Mouse (Mus musculus) brain, embryonic 14.5 days (tissue): ENCODE measurements around the gene Zfr2. TPM values are rescaled to one million over a fixed set of nuclear protein-coding genes. Genes with fewer than 3 reads are reported as not detected.

Source experiments
- DNase-seq: peaks from one replicate; pipeline ENCODE4 v3.0.0-alpha.2; 2011; ENCODE audit warnings: low read depth
- CTCF ChIP-seq: fragments of 200-500 bp; IDR thresholded peaks from 2 replicates; pipeline ENCODE4 v1.5.1; 2012; ENCODE audit warnings: inconsistent platforms, mild to moderate bottlenecking, moderate library complexity, borderline replicate concordance; ENCODE audit not compliant: insufficient read depth, insufficient read length; ENCODE audit errors: extremely low read depth
- POLR2A ChIP-seq: fragments of 200-500 bp; IDR thresholded peaks from 2 replicates; pipeline ENCODE4 v1.6.1; 2012; ENCODE audit warnings: mild to moderate bottlenecking, inconsistent platforms, borderline replicate concordance; ENCODE audit not compliant: poor library complexity, insufficient read depth, insufficient read length, severe bottlenecking; ENCODE audit errors: extremely low read depth
- polyA plus RNA-seq: library from polyadenylated mRNA; depleted of rRNA; stranded (reverse); fragments of >200 nt; gene quantifications from 2 replicates; pipeline ENCODE4 v1.2.3, GENCODE M21; 2012

Gene Zfr2
- polyA plus RNA-seq, 1 experiment = 59.8 TPM

DNA sequence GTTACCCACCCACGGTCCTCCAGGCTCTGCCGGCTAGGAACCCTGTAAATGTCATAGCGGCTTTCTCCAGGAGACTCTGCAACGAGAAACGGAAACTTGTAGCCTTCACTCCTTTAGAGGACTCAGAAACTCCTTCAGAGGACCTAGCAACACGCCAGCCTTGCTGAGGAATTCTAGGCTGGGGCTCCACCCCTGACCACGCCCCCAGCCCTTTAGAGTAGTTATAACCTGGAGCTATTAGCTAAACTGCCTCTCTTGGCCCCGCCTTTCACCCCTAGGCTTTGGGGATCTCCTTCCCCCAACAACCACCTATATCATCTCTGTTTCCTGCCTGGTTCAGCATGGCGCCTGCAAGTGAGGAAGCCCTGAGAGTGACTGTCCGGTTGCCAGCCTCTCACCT, 46.5 kb downstream of the Zfr2 start:
- TF ChIP-seq POLR2A (no peak), CTCF (no peak)

DNA sequence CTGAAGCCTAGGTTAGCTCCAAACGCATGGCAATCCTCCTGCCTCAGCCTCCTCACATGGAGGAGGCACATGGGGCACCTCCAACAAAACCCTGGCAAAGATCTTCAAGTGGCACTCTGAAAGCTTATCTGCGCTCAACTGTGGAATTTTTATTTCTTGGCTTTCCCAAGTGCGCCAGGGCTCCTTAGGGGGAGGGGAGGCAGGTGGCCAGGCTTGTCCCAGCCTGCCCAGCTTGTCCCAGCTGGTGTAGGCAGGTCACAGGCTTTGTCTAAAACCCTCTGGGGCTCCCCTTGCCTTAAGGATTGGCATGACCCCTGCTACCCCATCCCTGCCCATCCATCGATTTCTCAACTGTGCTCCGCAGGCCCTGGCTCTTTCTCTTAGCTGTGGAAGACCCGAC, 51.2 kb downstream of the Zfr2 start:
- TF ChIP-seq POLR2A = no peak
- no peak for TF ChIP-seq CTCF
- DNase-seq = no peak

More for the DNA sequence above, 46.5 kb downstream of the Zfr2 start:
- no peak for DNase-seq

DNA sequence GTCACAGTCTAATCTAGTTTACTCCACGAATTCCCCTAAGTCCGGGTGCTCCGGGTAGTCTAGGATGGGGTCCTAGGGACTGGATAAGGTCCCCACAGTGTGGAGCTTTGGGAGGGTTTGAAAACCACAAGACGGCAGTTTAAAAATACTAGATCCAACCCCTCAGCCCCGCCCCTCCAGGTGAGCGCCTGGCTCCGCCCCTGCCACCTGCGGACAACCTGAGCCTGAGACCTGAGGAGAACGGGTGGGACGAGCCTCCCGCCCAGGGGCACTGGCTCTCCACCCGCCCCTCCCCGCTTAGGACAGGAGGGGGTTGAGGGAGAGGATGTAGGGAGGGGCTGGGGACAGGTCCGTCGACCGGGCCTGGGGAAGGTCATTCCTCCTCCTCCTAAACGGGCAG, 51.8 kb downstream of the Zfr2 start:
- TF ChIP-seq POLR2A (no peak), CTCF (no peak)
- no peak for DNase-seq

DNA sequence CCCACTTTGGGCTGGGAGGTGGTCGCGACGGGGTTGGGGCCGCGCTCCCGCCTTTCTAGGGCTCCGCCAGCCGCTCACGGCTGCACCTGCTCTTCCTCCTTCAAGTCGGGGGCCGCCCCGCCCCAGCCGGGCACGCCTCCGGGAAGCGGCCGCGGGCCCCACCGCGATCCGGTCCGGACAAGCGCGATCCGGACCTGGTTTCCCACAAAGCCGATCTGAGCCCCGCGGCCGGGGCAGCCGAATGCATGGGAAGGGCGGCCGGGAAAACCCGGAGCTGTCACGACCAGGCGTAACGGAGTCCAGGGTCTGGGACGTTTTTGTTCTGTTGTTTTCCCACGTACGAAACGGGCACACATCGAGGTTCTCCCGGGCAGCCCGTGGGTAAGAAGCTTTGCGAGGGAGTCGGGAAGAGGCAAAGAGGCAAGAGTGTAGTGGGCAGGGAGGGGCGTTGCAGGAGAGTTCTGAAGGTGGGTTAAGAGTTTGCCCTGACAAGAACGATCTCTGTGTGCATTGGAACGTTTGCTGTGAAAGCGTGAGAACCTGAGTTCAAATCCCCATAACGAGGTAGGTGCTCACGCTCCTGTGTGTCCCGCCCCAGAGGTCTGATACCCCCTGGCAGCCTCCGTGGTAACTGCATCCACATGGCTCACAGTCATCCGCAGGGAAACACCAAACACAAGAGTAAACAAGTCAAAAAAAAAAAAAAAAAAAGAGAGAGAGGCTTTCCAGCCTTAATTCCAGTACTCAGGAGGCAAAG, 52.9 kb downstream of the Zfr2 start:
- no peak for TF ChIP-seq CTCF
- 0 out of 2 replicates have a peak, but pooled peaks have one; percentile 18 for TF ChIP-seq POLR2A
- peak; percentile 95 for DNase-seq

DNA sequence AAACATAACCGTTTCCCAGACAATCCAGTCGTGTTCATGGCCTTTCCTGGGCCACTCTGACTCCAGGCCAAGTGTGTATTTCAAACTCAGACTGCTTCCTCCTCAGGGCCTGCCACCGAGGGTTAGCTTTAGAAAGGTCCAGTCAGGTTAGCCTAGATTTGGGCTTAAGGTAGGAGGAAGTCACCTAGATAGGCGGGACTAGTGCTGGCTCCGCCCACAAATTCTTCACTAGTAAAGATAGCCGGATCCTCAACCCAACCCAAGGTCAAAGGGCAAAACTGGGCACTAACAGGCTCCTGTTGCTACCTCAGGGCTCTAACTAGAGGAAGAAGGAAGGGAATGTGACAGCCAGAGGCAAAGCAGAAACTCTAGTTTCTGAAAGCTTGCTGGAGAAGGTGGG, 53.6 kb downstream of the Zfr2 start:
- no peak for DNase-seq
- TF ChIP-seq CTCF (no peak), POLR2A (no peak)

DNA sequence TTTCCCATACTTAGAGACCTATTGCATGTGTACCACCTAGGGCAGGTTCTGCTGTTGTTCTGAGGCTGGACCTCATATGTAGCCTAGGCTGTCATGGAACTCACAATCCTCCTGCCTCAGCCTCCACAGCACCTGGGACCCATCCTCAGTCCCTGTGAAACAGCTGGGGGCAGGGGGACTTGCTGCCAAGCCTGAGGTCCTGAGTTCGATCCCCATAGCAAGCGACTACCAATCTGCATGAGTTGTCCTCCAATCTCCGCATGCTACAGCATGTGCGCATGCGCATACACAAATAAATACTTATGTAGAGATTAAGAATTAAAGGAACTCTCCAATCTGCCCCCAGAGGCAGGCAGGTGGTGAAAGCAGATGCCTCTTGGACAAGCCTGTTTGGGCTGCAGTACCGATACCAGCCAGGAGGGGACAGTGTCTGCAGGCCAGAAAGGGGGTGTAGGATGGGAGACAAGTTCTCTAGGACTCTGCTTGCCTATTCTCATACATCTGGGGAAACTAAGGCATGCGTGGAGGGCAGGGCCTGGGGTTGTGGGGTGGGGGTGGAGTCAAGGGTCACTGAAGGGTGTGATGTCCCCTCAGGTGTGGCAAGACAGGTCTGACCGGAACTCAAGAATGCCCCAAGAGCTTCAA, 54.7 kb downstream of the Zfr2 start:
- DNase-seq = no peak
- TF ChIP-seq POLR2A (no peak), CTCF (peak; percentile 70)

DNA sequence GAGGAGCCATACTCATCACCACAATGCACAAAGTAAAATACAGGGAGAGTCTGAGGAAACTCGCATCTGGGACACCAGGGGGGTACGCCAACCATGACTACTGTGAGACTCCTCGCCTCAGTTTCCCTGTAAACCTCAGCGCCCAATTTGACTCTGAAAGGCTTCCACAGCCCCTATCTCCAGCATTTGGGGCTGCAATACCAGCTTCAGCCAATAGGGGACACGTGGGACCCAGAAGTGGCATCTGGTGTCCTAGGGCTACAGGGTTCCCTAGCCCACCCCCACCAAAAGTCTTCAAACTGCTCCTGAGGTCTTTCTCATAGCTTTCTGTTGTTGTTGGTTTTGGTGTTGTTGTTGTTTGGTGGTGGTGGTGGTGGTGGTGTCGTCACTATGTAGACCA, 55.6 kb downstream of the Zfr2 start:
- no peak for TF ChIP-seq POLR2A
- TF ChIP-seq CTCF = peak; percentile 53; the same call in 1 of the 2 replicates
- no peak for DNase-seq

DNA sequence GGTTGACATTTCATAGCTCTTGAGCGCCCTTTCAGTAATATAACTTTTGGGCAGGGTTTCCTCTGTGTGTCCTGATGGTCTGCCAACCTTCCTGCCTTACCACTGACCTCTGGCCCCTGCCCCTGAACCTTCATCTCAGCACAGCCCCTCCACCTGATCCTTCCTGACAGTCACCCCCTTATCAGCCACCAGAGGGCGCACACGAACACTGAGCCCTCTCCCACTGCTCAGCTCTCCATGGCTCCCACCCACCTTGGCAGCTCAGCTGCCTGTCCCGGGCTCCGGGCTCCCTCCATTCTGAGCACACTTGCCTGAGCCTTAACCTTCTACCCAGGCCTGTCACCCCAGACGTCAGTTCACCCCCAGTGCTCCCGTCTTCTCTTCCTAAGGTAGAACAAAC, 56.3 kb downstream of the Zfr2 start:
- DNase-seq = peak; percentile 79
- TF ChIP-seq CTCF (peak; percentile 95), POLR2A (no peak)

DNA sequence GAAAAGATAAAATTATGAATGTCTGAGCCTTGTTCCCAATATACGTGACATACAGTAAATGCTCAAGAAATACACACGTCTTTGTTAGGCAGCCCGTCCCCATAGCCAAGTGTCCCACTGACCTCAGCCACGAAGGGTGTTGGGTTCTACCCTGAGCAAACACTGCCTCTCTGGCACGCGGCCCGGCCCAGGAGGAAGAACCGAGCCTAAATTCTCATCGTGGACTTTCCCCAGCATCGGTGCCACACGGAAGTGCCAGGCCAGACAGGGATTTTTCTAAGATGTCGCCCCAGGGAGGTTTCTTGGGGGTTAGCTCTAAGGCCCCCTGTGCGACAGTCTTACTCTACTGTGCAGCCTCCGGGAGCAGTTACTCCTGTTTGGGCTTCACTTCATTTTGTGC, 56.9 kb downstream of the Zfr2 start:
- no peak for DNase-seq
- TF ChIP-seq CTCF = no peak
- no peak for TF ChIP-seq POLR2A

DNA sequence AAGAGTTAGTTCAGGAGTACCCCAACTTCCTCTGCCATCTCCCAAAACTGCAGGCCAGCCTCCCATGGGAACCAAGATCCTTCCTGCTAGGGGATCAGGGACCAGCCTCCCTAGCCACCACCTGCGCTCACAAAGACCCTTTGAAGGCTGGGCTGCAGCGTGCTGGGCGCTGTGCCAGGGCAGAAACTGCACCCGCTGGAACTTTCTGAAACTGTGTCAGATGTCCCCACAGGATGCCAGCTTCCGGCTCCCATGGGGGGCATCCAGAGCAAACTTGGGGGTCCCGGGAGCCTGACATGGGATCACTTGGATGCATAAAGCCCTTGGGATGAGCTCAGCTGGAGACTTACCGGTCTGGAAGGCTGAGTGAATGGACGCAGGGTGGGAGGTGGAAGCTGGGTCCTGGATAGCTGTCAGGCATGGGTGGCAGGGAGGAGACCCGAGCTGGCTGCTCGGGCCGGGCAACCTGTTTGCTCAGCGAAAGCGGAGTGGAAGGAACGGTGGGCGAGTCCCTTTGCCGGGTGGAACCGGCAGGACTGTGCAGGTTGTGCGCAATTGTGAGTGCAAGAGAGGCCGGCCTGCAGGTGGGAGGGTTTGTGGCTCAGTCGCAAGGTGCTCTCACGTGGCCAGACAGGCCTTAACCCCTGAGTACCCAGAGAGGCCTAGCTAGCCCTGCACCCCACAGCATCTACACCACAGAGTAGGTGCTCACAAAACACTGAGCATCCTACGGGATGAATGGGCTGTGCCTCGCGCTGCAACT, 57.9 kb downstream of the Zfr2 start:
- TF ChIP-seq CTCF (no peak), POLR2A (no peak)
- peak; percentile 66 for DNase-seq

DNA sequence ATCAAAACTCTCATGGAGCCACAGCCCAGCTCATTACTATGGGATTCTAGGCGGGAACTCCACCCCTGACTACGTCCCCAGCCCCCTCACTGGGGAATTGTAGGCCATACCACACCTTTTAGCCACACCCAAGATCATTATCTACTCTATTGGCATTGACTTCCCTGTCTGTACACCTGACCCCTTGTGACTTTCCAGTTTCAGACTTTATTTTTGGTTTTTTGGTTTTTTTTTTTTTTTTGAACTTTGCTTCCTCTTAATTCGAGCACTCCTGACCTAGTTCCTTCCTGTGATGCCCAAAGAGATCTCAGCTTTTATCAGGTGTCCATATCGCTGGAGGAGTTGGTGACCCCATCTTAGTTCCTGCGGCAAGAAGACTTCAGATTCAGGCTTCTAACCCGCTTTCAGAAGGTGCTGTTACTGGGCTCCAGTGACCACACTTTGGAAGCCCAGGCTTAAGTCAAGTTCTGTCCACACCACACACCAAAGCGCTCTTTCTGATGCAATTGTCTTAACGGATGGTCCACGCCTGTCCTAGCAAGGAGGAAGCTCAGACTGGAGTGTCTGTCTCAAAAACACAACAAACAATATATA, 58.7 kb downstream of the Zfr2 start, which contains the start of gene Tjp3:
TSS of gene Tjp3 (minus strand) at position 71 of the 594 bp plus-strand sequence.
- TF ChIP-seq CTCF = no peak
- TF ChIP-seq POLR2A = no peak

More for the DNA sequence above, 58.7 kb downstream of the Zfr2 start, which contains the start of gene Tjp3:
- no peak for DNase-seq
